Mouse (Mus musculus) gonadal fat pad, adult 2 months (tissue): ENCODE data around the gene Nwd1. TPM values are rescaled to one million over a fixed set of nuclear protein-coding genes. Genes with fewer than 3 reads are reported as not detected.

ENCODE experiments used
- DNase-seq: peaks from one replicate; pipeline ENCODE4 v3.0.0-alpha.2; 2012; ENCODE audit warnings: low read depth
- polyA plus RNA-seq: library from polyadenylated mRNA; depleted of rRNA; stranded (reverse); fragments of >200 nt; gene quantifications from 2 replicates; pipeline ENCODE4 v1.2.3, GENCODE M21; 2012

The Nwd1 gene
- polyA plus RNA-seq, 1 experiment = 2.8 TPM

DNA sequence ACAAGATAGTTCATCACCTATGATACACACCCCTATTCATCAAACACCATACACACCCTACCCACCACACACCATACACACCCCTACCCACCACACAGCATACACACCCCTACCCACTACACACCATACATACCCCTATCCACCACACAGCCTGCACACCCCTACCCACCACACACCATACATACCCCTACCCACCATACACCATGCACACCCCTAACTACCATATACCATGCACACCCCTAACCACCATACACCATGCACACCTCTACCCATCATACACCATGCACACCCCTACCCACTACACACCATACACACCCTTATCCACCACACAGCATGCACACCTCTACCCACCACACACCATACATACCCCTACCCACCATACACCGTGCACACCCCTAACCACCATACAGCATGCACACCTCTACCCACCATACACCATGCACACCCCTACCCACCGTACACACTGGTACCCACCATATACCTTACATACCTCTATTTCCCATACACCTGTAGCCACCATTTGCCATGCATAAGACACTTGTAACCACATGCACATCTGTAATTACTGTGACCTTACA, 51.9 kb downstream of the Nwd1 start:
- DNase-seq = no peak

DNA sequence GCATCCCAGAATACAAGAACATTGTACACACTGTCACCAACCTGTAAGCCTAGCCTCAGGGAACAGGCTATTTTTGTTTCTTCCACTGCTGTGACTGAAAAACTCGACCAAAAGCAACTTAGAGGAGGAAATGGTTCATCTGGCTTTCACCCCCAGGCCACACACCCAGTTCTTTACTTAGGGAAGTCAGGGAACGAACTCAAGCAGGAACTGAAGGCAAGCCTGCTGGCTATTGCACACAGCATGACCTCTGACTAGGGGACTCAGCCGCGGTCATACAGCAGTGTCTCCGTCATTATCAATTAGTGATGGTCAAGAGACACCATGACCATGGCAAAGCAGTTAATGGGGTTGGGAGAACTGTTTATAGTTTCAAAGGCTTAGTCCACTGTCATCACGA, 66.1 kb downstream of the Nwd1 start:
- no peak for DNase-seq

DNA sequence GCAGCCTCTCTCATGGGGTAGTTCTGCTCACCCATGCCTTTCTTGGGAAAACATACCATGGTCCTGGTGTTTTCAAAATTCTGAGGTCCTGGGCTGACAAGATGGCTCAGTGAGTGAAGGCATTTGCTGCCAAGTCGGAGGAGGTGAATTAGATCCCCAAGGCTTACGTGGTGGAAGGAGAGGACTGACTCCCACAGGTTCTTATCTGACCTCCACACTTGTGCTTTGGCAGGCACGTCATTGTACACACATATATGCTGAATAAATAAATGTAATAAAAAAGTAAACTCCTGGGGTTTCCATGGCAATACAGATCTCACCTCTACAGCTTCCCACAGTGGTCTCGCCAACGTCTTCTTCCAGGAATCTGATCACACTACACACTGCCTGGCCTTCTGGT, 70.1 kb downstream of the Nwd1 start:
- no peak for DNase-seq

DNA sequence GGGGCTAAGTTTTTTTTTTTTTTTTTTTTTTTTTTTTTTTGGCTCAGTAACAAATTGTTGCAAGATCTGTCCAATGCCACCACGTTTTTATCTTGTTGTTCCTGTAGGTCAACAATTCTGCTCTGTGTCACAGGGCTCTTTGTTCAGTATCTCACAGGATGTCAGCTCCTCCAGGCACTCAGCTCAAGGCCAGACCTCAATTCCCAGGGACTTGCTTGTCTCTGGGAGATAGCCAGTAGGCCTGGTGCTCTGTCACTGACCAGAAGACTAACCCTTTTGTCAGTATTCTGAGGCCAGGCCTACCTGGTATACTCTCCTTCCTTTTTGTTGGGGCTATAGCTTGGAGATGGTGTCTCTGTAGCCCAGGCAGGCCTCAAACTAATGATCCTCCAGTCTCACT, 74.0 kb downstream of the Nwd1 start:
- DNase-seq = no peak

- no peak for DNase-seq
These were observed 76.5 kb downstream of the Nwd1 start, which contains the start of gene Sin3b for GRCm38 (mm10) chr8:72722769-72723650. Gene Sin3b (plus strand): TSS chr8:72723285.

DNA sequence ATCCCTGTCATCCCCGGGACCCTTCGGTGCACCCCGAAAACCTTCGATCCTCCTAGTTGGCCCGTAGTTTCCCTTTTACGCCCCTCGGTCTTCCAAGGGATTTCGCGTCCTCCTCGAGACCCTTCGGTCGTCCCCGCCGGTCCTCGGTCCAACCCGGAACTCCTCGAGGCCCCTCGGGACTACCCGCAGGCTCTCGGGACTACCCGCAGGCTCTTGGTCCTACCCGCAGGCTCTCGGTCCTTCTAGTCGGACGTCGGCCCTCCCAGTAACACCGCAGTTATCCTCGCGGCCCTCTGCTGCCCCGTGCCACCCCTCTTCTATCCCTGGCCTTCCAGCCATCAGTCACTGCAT, 77.1 kb downstream of the Nwd1 start:
- no peak for DNase-seq

- no peak for DNase-seq
These were observed 82.1 kb downstream of the Nwd1 start for GRCm38 (mm10) chr8:72728636-72729035.

- DNase-seq = no peak
These were observed 88.5 kb downstream of the Nwd1 start for GRCm38 (mm10) chr8:72735001-72735400.

DNA sequence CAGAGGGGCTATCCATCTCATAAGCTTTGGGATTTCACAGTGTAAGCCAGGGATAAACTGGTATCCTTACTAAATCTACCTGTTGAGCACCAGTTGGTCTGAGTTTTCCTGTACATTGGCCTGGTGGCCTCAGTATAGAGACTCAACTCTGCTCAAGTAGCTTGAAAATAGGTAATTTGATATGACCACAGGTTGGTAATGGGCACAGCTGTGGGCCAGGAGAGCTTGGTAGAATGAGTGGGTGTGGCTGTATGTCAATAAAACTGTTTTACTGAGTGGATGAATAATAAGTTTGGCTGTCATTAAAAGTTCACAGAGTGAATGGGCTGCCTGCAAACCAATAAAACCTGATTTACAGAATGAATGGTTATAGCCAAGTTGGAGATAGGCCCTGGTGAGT, 90.4 kb downstream of the Nwd1 start:
- DNase-seq = no peak

DNA sequence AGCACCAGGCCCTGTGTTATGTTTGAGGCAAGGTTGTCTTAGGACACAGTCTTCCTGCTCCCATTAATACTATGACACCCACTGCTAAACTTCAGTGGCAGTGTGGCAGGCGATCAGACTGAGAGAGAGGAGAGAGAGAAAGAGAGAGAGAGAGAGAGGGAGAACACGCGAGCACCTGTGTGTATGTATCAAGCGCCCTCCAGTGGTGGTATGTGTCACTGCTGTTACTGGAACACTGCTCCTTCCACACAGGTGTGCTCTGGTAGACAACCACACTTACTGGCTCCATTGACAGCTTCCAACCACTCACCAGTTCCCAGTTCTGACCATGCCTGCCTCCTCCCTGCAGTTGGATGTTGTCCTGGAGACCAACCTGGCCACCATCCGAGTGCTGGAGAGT, 99.5 kb downstream of the Nwd1 start:
- no peak for DNase-seq

- DNase-seq = no peak
These were observed 103.3 kb downstream of the Nwd1 start for GRCm38 (mm10) chr8:72749846-72750245.

DNA sequence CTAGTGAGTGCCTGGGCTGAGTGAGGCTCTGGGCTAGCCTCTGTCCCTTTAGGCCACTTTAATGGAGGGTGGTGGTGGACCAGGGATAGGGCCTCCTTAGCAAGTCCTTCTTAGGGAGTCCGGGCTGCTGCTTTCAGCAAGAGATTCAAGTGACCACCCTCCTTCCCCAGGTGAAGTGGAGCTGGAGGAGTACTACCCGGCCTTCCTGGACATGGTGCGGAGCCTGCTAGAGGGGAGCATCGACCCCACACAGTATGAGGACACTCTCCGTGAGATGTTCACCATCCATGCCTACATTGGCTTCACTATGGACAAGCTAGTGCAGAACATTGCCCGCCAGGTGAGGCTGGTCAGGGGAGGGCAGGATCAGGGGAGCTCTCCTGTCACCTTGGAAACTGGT, 103.8 kb downstream of the Nwd1 start:
- DNase-seq = no peak

GRCm38 (mm10) chr8:72751126-72751525, 104.6 kb downstream of the Nwd1 start:
- no peak for DNase-seq

DNA sequence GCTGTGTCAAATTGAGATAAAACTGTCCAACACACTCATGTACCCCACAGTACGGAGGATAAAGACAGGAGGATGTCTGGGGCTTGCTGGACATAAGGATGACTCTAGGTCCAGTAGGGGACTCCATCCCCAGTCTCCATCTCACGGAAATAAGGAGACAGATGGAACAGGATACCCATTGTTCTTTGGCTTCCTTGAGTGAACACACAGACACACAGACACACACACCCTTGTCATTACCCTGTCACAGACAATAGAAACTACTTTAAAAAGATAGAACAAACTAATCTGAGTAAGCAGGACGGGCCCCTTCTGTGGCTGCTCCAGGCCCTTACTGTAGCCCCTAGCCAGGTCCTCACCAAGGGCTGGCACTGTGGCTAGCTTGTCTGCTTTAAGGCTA, 105.8 kb downstream of the Nwd1 start:
- no peak for DNase-seq

DNA sequence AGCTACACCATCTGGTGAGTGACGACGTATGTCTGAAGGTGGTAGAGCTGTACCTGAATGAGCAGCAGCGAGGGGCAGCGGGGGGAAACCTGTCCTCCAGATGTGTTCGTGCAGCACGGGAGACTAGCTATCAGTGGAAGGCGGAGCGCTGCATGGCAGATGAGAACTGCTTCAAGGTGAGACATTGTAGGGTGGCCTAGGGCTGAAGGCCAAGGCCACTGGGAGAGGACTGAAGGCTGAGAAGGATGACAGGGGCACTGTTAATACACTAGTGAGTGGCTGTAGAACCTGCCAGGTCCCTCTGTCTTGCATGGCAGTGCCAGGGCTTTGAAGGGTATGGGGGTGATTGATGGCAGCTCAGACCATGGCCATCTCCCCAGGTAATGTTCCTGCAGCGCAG, 106.7 kb downstream of the Nwd1 start:
- no peak for DNase-seq

GRCm38 (mm10) chr8:72753781-72754180, 107.3 kb downstream of the Nwd1 start:
- no peak for DNase-seq

GRCm38 (mm10) chr8:72756031-72756430, 109.5 kb downstream of the Nwd1 start:
- DNase-seq = no peak

DNA sequence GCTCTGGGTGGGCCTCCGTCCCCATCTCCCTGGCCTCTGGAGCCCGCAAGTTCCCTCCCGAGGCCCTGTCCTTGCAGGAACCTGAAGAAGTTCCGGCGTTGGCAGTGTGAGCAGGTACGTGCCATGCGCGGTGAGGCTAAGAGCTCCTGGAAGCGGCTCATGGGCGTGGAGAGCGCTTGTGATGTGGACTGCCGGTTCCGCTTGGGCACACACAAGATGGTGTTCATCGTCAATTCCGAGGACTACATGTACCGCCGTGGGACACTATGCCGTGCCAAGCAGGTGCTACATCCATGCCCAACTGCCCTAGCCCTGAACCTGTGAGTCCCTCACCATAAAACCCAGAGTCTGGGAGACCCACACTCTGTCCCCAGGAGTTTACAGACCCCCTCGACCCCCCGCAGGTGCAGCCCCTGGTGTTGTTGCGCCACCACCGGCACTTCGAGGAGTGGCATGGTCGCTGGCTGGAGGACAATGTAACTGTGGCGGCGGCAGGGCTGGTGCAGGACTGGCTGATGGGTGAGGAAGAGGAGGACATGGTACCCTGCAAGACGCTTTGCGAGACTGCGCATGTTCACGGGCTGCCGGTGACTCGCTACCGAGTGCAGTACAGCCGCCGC, 110.4 kb downstream of the Nwd1 start:
- no peak for DNase-seq

GRCm38 (mm10) chr8:72757426-72758195, 111.1 kb downstream of the Nwd1 start:
- no peak for DNase-seq

DNA sequence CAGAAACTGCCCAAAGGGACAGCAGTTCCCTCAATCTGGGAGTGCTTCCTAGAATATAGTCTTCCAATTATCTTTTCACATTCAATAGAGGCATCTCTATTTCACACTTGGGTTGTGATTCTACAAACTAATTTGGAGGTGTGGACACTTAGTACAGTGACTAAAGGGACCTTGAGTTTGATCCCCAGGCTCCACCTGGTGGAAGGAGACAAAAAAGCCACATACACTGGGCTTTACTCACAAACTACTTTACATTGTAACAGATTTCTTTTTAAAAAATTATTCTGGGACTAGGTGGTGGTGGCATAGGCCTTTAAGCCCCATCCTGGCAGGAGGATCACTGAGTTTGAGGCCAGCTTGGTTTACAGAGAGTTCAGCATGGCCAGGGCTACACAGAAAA, 111.8 kb downstream of the Nwd1 start:
- DNase-seq = no peak

- no peak for DNase-seq
These were observed 113.7 kb downstream of the Nwd1 start for GRCm38 (mm10) chr8:72760216-72760615.

- no peak for DNase-seq
These were observed 115.0 kb downstream of the Nwd1 start, which contains the start of gene F2rl3 for GRCm38 (mm10) chr8:72761322-72762051. Gene F2rl3 (plus strand): TSS chr8:72761880.
